Mouse (Mus musculus) MEL (cell line): Measurements from ENCODE around the gene Polr2l. TPM values are rescaled to one million over a fixed set of nuclear protein-coding genes. Genes with fewer than 3 reads are reported as not detected.

ENCODE experiments used
- DNase-seq: peaks from one replicate; pipeline ENCODE4 v3.0.0; 2011; ENCODE audit warnings: low read depth, low spot score
- H3K27ac ChIP-seq: 2 replicates; pipeline ENCODE4 v1.5.1; 2012; ENCODE audit warnings: low read depth, mild to moderate bottlenecking, control low read depth, low read length, moderate library complexity; ENCODE audit not compliant: control insufficient read depth
- H3K27me3 ChIP-seq, 2 experiments: fragments of 150-350 bp in 1 of 2; sonication (generic) in 1 of 2; 2 replicates each; pipeline ENCODE4 v1.6.1; 2012; ENCODE audit warnings: low read length in 2 of 2, mild to moderate bottlenecking in 2 of 2, improper control_type of control experiment in 1 of 2, moderate library complexity in 1 of 2; ENCODE audit not compliant: insufficient read depth in 2 of 2, control insufficient read depth in 1 of 2
- H3K36me3 ChIP-seq, 2 experiments: 2 replicates each; pipeline ENCODE4 v1.6.1; 2012 to 2014; ENCODE audit warnings: low read length in 2 of 2, improper control_type of control experiment in 1 of 2, inconsistent platforms in 1 of 2, mild to moderate bottlenecking in 1 of 2; ENCODE audit not compliant: insufficient read depth in 2 of 2, control insufficient read depth in 1 of 2
- H3K4me1 ChIP-seq, 2 experiments: fragments of 150-350 bp in 1 of 2; sonication (generic) in 1 of 2; 2 replicates each; pipeline ENCODE4 v1.6.1; 2012; ENCODE audit warnings: low read length in 2 of 2, improper control_type of control experiment in 1 of 2, mild to moderate bottlenecking in 1 of 2; ENCODE audit not compliant: insufficient read depth in 2 of 2, control insufficient read depth in 1 of 2
- H3K4me3 ChIP-seq, 2 experiments: fragments of 150-350 bp in 1 of 2; sonication (generic) in 1 of 2; 2 replicates each; pipeline ENCODE4 v1.5.1; 2012; ENCODE audit warnings: low read depth in 2 of 2, low read length in 2 of 2, mild to moderate bottlenecking in 2 of 2, moderate library complexity in 2 of 2, control low read depth in 1 of 2, improper control_type of control experiment in 1 of 2; ENCODE audit not compliant: control insufficient read depth in 1 of 2, insufficient read depth in 1 of 2
- H3K79me2 ChIP-seq: 2 replicates; pipeline ENCODE4 v1.6.1; 2012; ENCODE audit warnings: mild to moderate bottlenecking, low read length, moderate library complexity; ENCODE audit not compliant: control insufficient read depth, poor library complexity, insufficient read depth
- H3K9ac ChIP-seq: 2 replicates; pipeline ENCODE4 v1.6.1; 2012; ENCODE audit warnings: low read depth, mild to moderate bottlenecking, control low read depth, low read length, moderate library complexity; ENCODE audit not compliant: control insufficient read depth, poor library complexity, severe bottlenecking
- H3K9me3 ChIP-seq: fragments of 150-350 bp; sonication (generic); replicated peaks from 2 replicates; pipeline ENCODE4 v1.6.1; 2012; ENCODE audit warnings: mild to moderate bottlenecking, low read length, improper control_type of control experiment, moderate library complexity; ENCODE audit not compliant: insufficient read depth
- BHLHE40 ChIP-seq: IDR thresholded peaks from 2 replicates; pipeline ENCODE4 v1.6.1; 2012; ENCODE audit warnings: low read depth, mild to moderate bottlenecking, inconsistent platforms, low read length, improper control_type of control experiment, borderline replicate concordance
- CHD1 ChIP-seq: IDR thresholded peaks from 2 replicates; pipeline ENCODE4 v1.6.1; 2012; ENCODE audit warnings: low read depth, mild to moderate bottlenecking, inconsistent platforms, low read length, improper control_type of control experiment
- CTCF ChIP-seq, 3 experiments: IDR thresholded peaks in 2 of 3; conservative IDR thresholded peaks in 1 of 3; 2 replicates each; pipeline ENCODE4 v1.5.1; 2011 to 2012; ENCODE audit warnings: low read length in 3 of 3, low read depth in 2 of 3, mild to moderate bottlenecking in 2 of 3, improper control_type of control experiment in 1 of 3, inconsistent platforms in 1 of 3, mixed read lengths in 1 of 3, moderate library complexity in 1 of 3; ENCODE audit not compliant: control insufficient read depth in 1 of 3, insufficient read depth in 1 of 3, poor library complexity in 1 of 3, severe bottlenecking in 1 of 3
- EP300 ChIP-seq, 2 experiments: IDR thresholded peaks; 2 replicates each; pipeline ENCODE4 v1.6.1; 2011; ENCODE audit warnings: improper control_type of control experiment in 2 of 2, low read length in 2 of 2, low read depth in 1 of 2, mild to moderate bottlenecking in 1 of 2
- HCFC1 ChIP-seq: IDR thresholded peaks from 2 replicates; pipeline ENCODE4 v1.6.1; 2012; ENCODE audit warnings: low read depth, mild to moderate bottlenecking, inconsistent platforms, low read length, improper control_type of control experiment, moderate library complexity
- JUND ChIP-seq: IDR thresholded peaks from 2 replicates; pipeline ENCODE4 v1.6.1; 2011; ENCODE audit warnings: low read depth, mild to moderate bottlenecking, improper control_type of control experiment, low read length
- KAT2A ChIP-seq: conservative IDR thresholded peaks from 2 replicates; pipeline ENCODE4 v1.6.1; 2012; ENCODE audit warnings: low read depth, low read length, improper control_type of control experiment, inconsistent platforms
- MAZ ChIP-seq: IDR thresholded peaks from 2 replicates; pipeline ENCODE4 v1.6.1; 2012; ENCODE audit warnings: low read depth, mild to moderate bottlenecking, inconsistent platforms, low read length, improper control_type of control experiment
- MXI1 ChIP-seq: IDR thresholded peaks from 2 replicates; pipeline ENCODE4 v1.6.1; 2011; ENCODE audit warnings: mild to moderate bottlenecking, low read depth, low read length, improper control_type of control experiment
- MYC ChIP-seq: IDR thresholded peaks from 2 replicates; pipeline ENCODE4 v1.6.1; 2011; ENCODE audit warnings: low read depth, mild to moderate bottlenecking, low read length, improper control_type of control experiment, moderate library complexity
- POLR2A ChIP-seq, 2 experiments: IDR thresholded peaks; 2 replicates each; pipeline ENCODE4 v1.6.1; 2011 to 2012; ENCODE audit warnings: low read length in 2 of 2, mild to moderate bottlenecking in 2 of 2, control low read depth in 1 of 2, improper control_type of control experiment in 1 of 2, low read depth in 1 of 2, moderate library complexity in 1 of 2; ENCODE audit not compliant: control insufficient read depth in 1 of 2, insufficient read depth in 1 of 2, poor library complexity in 1 of 2
- POLR2AphosphoS5 ChIP-seq: IDR thresholded peaks from 2 replicates; pipeline ENCODE4 v1.6.1; 2012; ENCODE audit warnings: low read depth, borderline replicate concordance, mild to moderate bottlenecking, inconsistent platforms, low read length, moderate library complexity, mixed read lengths
- RAD21 ChIP-seq: IDR thresholded peaks from 2 replicates; pipeline ENCODE4 v1.6.1; 2011; ENCODE audit warnings: mild to moderate bottlenecking, low read depth, low read length, improper control_type of control experiment
- SIN3A ChIP-seq: IDR thresholded peaks from 2 replicates; pipeline ENCODE4 v1.6.1; 2012; ENCODE audit warnings: low read length, improper control_type of control experiment, inconsistent platforms
- SMC3 ChIP-seq: IDR thresholded peaks from 2 replicates; pipeline ENCODE4 v1.6.1; 2011; ENCODE audit warnings: low read depth, low read length, improper control_type of control experiment
- TCF12 ChIP-seq: IDR thresholded peaks from 2 replicates; pipeline ENCODE4 v1.6.1; 2014; ENCODE audit warnings: low read depth, mild to moderate bottlenecking, inconsistent platforms, low read length, improper control_type of control experiment, moderate library complexity
- UBTF ChIP-seq: IDR thresholded peaks from 2 replicates; pipeline ENCODE4 v1.6.1; 2012; ENCODE audit warnings: low read depth, mild to moderate bottlenecking, inconsistent platforms, low read length, improper control_type of control experiment, moderate library complexity, borderline replicate concordance; ENCODE audit not compliant: insufficient read depth
- USF1 ChIP-seq: IDR thresholded peaks from 2 replicates; pipeline ENCODE4 v1.6.1; 2014; ENCODE audit warnings: low read depth, mild to moderate bottlenecking, inconsistent platforms, low read length, improper control_type of control experiment, moderate library complexity
- USF2 ChIP-seq, 2 experiments: IDR thresholded peaks; 2 replicates each; pipeline ENCODE4 v1.6.1; 2011 to 2012; ENCODE audit warnings: improper control_type of control experiment in 2 of 2, low read length in 2 of 2, borderline replicate concordance in 1 of 2, inconsistent platforms in 1 of 2, low read depth in 1 of 2, mild to moderate bottlenecking in 1 of 2; ENCODE audit not compliant: insufficient read depth in 1 of 2
- ZC3H11A ChIP-seq: IDR thresholded peaks from 2 replicates; pipeline ENCODE4 v1.6.1; 2012; ENCODE audit warnings: low read depth, mild to moderate bottlenecking, inconsistent platforms, low read length, improper control_type of control experiment
- polyA plus RNA-seq, 2 experiments: library from polyadenylated mRNA; stranded (reverse) in 1 of 2; unstranded in 1 of 2; fragments of >175 nt in 1 of 2; fragments of >200 nt in 1 of 2; gene quantifications; 2 replicates each; pipeline versions ENCODE4 v1.2.1 to v1.2.4; 2012; ENCODE audit warnings: low replicate concordance in 2 of 2, low read depth in 1 of 2; ENCODE audit not compliant: insufficient read length in 2 of 2, insufficient read depth in 1 of 2, missing spikeins in 1 of 2
- total RNA-seq: library from RNA; depleted of rRNA; stranded (reverse); fragments of 300-350 nt; gene quantifications from 2 replicates; pipeline ENCODE4 v1.2.3, GENCODE M21; 2012

The Polr2l gene
- total and polyA plus RNA-seq, 3 experiments, result 82.4 to 114 TPM; not detected in 1

DNA sequence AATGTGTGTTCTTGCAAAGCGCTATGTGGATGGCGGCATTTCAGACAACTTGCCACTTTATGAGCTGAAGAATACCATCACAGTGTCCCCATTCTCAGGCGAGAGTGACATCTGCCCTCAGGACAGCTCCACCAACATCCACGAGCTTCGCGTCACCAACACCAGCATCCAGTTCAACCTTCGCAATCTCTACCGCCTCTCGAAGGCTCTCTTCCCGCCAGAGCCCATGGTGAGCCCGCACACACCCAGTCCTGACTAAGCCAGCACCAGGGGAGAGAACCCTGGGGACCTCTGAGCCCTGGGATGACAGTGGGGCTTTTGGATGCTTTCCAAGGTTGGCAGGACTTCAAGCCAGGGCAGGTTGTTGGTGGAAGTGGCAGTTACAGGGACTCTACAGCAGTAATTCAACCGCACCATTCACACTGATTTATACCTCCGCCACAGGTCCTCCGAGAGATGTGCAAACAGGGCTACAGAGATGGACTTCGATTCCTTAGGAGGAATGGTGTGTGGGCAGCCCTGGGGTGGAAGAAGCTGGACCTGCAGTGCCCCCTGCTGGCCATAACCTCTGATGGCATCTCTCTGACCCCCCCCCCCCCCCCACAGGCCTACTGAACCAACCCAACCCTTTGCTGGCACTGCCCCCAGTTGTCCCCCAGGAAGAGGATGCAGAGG is 16.8 kb downstream of the Polr2l start:
- DNase-seq, result peak; percentile 53
- no peak overlapping the region for H3K4me3 ChIP-seq
- no peaks in the 10 kb centered on the region for H3K36me3 ChIP-seq

DNA sequence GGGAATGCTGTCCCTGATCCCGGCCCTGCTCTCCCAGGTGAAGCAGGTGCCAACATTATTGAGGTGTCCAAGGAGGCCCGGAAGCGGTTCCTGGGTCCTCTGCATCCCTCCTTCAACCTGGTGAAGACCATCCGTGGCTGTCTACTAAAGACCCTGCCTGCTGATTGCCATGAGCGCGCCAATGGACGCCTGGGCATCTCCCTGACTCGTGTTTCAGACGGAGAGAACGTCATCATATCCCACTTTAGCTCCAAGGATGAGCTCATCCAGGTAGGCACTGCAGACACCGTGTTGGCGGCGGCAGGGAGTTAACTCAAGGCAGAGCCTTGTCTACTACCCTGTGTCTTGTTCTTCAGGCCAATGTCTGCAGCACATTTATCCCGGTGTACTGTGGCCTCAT is 17.7 kb downstream of the Polr2l start:
- no peaks in the 10 kb centered on the region for H3K9me3 ChIP-seq
- no peaks in the 10 kb centered on the region for H3K27me3 ChIP-seq
- no peak for DNase-seq
- no peak overlapping the region for H3K4me3 ChIP-seq
- no peak overlapping the region for H3K9ac ChIP-seq
- H3K36me3 ChIP-seq, result no peaks in the 10 kb centered on the region
- no peak overlapping the region for H3K27ac ChIP-seq
- H3K79me2 ChIP-seq, result no peaks in the 10 kb centered on the region; the same call in 1 of the 2 replicates
- no peak for TF ChIP-seq MYC
- TF ChIP-seq, all 39 proteins: peak for 0
- H3K4me1 ChIP-seq, result peaks cover 0 to 6% of the 10 kb centered on the region in 2 experiments; a peak in 1 of 4 replicates

More for the DNA sequence above, 16.8 kb downstream of the Polr2l start:
- H3K79me2 ChIP-seq, result no peaks in the 10 kb centered on the region; the same call in 1 of the 2 replicates
- H3K9ac ChIP-seq, result no peak overlapping the region
- no peaks in the 10 kb centered on the region for H3K27me3 ChIP-seq
- H3K27ac ChIP-seq, result no peak overlapping the region
- peak; percentile 55 to 86 (median 63); a peak in 5 of 6 replicates for TF ChIP-seq CTCF (IDR thresholded peaks at IDR 0.05 in 2 of 3, conservative IDR thresholded peaks at IDR 0.05 in 1 of 3; ENCODE audit: control insufficient read depth in 1 of 3, insufficient read depth in 1 of 3, low read depth in 2 of 3, low read length in 3 of 3, poor library complexity in 1 of 3, severe bottlenecking in 1 of 3)
- TF ChIP-seq MXI1, result no peak
- TF ChIP-seq EP300 (IDR thresholded peaks at IDR 0.05; ENCODE audit: low read depth in 1 of 2, low read length in 2 of 2), result no peak
- peak; percentile 38 for TF ChIP-seq SMC3
- no peak for TF ChIP-seq SIN3A
- no peak for TF ChIP-seq CHD1
- TF ChIP-seq BHLHE40, result no peak
- TF ChIP-seq USF1, result no peak
- TF ChIP-seq MYC, result no peak
- no peak; the same call in 1 of the 2 replicates for TF ChIP-seq MAZ
- no peak for TF ChIP-seq JUND
- no peak for TF ChIP-seq HCFC1
- no peak for TF ChIP-seq USF2 (IDR thresholded peaks at IDR 0.05; ENCODE audit: borderline replicate concordance in 1 of 2, insufficient read depth in 1 of 2, low read depth in 1 of 2, low read length in 2 of 2)
- TF ChIP-seq UBTF, result no peak
- TF ChIP-seq ZC3H11A, result 0 out of 2 replicates have a peak, but pooled peaks have one; percentile 2
- TF ChIP-seq KAT2A, result no peak
- no peak for TF ChIP-seq TCF12
- TF ChIP-seq RAD21, result peak; percentile 53
- TF ChIP-seq POLR2AphosphoS5, result no peak
- no peak for TF ChIP-seq POLR2A (IDR thresholded peaks at IDR 0.05; ENCODE audit: control insufficient read depth in 1 of 2, insufficient read depth in 1 of 2, low read depth in 1 of 2, low read length in 2 of 2, poor library complexity in 1 of 2)
- no peaks in the 10 kb centered on the region for H3K9me3 ChIP-seq
- H3K4me1 ChIP-seq, result peaks cover 0 to 6% of the 10 kb centered on the region in 2 experiments; a peak in 1 of 4 replicates
